Mouse (Mus musculus) cerebellum, postnatal 14 days (tissue): Measurements from ENCODE around the gene Terb1.

ENCODE experiments used
- DNase-seq, 2 experiments: peaks; one replicate each; pipeline ENCODE4 v3.0.0; 2021; ENCODE audit warnings: mixed read lengths in 2 of 2

Gene Terb1

GRCm38 (mm10) chr8:104448796-104449195 is 60.9 kb downstream of the Terb1 start:
- no peak for DNase-seq

GRCm38 (mm10) chr8:104446016-104446415 is 63.7 kb downstream of the Terb1 start:
- no peak for DNase-seq

- no peak for DNase-seq
These were observed 64.5 kb downstream of the Terb1 start for GRCm38 (mm10) chr8:104445248-104445647.

DNA sequence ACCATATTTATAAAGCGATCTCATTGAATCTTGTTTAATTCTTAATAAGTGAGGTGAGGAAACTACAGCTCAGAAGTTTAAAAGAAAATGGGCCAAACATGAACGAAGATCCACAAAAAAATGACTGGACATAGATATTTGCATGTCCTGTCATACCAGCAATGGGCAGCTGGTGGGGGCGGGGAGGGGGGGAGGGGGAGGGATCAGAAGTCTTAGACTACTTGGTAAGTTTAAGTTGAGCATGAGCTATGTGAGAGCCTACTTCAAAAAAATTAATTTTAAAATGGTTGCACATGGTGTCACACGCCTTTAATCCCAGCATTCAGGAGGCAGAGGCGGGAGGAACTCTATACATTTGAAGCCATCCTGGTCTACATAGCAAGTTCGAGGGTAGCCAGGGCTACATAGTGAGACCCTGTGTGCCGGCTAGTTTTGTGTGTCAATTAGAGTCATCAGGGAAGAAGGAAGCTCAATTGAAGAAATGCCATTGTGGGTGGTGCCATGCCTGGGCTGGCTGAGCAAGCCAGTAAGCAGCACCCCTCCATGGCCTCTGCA is 66.5 kb downstream of the Terb1 start:
- no peak for DNase-seq

DNA sequence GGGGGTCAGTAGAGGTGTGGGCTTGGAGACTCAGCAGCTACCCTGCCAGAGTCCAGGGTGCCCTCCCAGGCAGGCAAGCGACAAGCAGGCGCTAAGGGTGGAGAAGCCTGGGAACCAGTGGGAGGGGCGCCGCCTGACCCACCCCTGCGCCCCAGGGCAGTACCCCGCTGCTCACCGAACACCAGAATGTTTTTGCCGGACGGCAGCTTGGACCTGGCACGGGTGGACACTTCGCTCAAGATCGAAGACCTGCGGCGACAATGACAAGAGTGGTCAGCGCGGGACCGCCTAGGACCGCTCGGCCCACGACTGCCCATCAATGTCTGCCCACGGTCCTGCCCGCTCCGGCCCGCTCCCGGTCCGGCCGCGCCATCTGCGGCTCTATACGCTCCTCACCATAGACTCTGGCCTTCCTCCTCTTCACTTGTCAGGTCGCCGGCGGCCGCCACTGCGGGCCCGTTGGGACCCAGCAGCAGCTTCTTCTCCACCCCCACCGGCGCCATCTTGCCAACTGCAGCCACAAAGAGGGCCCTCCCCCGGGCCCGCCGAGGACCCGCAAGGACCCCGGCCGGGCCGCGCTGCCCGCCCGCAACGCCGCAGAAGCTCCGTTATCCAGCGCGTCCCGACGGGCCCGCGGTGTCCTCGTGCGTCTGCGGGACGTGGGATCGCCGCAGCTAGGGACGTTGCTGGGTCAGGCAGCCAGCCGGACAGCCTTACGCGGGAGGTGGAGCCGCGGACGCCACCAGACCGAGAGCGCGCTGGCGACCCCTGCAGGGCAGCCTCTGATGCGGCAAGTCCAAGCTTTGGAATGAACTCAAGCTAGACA is 67.2 kb downstream of the Terb1 start, which contains the start of gene Dync1li2:
Dync1li2 (minus strand) TSS at position 749 of the 826 bp plus-strand sequence.
- DNase-seq, result peak; percentile 97

GRCm38 (mm10) chr8:104441613-104442012 is 68.1 kb downstream of the Terb1 start:
- no peak for DNase-seq

DNA sequence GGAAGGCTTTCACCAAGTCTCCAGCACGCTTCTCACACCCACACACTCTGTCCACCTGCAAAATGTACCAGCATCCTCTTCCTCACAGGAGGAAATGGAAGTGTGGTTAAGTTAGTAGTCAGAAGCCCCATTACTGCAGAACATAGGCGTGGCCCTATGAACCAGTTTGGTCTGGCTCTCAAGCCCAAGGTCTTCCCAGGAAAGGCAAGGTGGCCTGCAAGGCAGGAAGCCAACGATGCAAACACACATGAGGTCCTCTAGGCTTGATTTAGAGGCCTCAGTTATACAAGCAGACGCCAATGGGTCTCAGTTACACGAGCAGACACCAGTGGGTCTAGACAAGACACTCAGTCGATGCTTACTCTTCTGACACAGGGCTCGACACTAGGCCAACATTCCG is 70.2 kb downstream of the Terb1 start:
- DNase-seq, result no peak

GRCm38 (mm10) chr8:104437494-104438135 is 72.1 kb downstream of the Terb1 start:
- DNase-seq, result no peak

- DNase-seq, result peak in 1 of 2 experiments; percentile 28
These were observed 73.1 kb downstream of the Terb1 start for GRCm38 (mm10) chr8:104436591-104436990.

DNA sequence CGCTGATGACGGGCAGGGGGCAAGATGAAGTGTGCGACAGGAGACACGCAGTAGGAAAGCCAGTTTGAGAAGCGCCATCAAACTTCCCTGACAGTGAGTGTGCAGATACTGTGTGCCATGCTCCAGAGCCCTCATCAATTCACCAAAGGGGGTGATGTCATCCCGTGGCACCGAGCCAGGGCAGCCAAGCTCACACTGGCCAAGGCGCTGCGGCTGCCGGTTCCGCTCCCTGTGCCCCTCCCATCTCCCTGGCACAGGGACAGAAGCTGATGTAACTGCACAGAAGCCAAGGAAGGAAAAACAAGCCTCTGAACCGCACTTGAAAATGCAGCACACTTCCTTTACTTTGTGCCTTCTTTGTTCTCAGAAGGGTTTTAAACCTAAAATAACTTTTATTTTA is 73.7 kb downstream of the Terb1 start:
- peak; percentile 100 for DNase-seq

DNA sequence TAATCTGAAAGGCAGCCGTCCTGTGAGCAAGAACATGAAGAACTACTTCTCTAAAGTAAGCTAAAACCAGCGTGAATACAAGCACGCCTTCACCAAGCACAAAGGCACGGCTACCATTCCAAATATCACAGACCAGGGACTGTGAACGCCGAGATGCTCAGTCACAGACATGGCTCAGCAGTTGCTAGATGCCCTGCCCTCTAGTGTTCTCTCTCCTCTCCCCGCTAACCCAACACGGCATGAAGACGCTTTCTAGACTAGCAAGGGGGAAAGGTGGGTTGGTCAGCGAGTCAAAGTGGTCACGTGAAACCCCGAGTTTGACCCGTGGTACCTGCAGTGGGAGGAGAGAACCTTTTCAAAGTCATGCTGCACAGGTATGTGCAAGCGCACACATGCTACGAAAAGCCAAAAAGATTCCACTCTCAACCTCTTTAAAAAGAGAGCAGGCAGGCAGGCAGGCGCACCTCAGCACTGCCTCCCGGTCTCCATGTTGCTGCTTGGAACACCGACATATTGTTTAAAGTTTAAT is 74.8 kb downstream of the Terb1 start:
- DNase-seq, result peak; percentile 46 to 50

GRCm38 (mm10) chr8:104434275-104434674 is 75.4 kb downstream of the Terb1 start:
- DNase-seq, result peak; percentile 59 to 69

DNA sequence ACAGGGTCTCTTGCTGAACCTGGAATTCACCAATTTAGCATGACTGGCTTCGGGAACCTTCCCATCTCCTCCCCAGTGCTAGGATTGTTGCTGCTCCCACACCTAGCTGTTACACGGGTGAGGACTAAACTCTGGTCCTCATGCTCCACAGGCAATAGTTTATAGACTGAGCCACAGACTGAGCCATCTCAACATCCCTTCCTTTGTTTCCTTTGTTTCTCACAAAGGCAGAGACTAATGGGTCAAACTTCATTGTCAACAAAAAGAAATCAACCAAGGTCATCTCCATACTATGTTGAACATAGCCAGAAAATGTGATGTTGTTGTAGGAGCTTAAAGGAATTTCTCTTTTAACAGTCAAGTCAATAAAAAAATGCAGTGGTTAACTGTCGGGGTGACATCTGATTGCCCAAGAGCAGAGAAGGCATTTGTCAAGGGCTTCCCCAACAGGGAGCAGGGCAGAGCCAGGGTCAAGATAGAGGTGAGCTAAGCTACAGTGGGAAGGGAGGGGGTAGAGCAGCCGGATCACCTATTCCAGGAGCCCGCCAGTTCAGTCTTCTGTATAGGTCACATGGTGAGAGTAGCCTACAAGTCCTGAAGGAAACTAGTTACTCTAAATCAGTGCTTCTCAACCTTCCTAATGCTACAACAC is 76.4 kb downstream of the Terb1 start:
- no peak for DNase-seq

GRCm38 (mm10) chr8:104432656-104433055 is 77.1 kb downstream of the Terb1 start:
- no peak for DNase-seq

- DNase-seq, result no peak
These were observed 79.5 kb downstream of the Terb1 start for GRCm38 (mm10) chr8:104430230-104430629.

DNA sequence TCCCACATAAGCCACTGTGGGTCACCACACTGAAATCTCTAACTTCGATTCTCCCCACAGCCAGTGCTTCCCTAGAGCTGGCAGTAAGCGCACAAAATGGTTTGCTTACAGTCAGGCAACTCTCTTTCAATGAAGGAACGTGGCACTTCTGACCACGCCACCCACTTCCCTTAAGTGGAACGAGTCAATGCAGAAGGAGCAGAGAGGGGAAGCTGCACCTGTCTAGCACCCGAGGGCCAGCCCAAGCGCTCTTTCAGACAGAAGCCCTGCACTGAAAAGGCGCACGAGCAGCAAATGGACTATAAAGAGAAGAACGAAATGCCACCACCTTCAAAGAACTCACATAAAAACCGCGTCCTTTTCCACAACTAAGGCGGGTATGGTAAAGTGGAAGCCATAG is 82.0 kb downstream of the Terb1 start:
- DNase-seq, result no peak

DNA sequence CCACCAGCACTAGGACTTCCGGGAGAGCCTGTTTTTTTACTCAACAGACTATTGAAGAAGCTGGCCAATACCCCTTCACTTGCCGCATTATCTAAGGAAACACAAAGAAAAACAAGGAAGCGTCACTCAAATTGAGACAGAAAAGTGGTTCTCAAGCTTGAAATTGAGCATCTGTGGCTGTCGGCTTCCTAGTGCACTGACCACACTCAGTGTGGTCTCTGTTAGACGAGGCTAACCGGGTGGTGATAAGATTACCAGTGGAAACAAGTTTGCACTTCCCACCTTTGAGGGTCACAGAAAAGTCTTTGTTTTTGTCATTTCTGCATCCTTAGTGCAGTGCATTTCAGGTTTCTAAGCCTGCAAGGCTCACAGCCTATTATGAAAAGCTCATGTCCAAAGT is 87.4 kb downstream of the Terb1 start:
- no peak for DNase-seq

DNA sequence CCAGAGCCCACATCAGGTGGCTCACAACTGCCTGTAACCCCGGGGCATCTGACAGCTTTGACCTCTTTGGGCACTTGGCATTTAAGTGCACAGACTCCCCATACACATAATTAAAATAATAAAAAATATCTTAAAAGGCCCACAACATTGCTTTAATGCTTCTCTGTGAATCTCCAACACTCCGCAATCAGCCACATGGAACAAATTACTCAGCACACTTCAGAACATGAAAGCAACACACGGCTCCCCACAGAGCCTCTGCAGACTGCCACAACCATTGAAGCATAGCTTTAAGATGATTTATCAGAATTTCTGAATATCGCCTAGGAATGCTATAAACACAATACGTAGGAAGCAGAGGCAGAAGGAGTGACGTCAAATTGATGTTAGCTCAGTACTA is 93.7 kb downstream of the Terb1 start:
- DNase-seq, result no peak

GRCm38 (mm10) chr8:104414204-104414603 is 95.5 kb downstream of the Terb1 start:
- no peak for DNase-seq

GRCm38 (mm10) chr8:104413770-104414169 is 95.9 kb downstream of the Terb1 start:
- no peak for DNase-seq

- no peak for DNase-seq
These were observed 96.7 kb downstream of the Terb1 start for GRCm38 (mm10) chr8:104412805-104413532.

GRCm38 (mm10) chr8:104411972-104412371 is 97.7 kb downstream of the Terb1 start:
- DNase-seq, result no peak
